Mouse (Mus musculus): ENCODE measurements around the gene Kcnn4. TPM values are rescaled to one million over a fixed set of nuclear protein-coding genes. Genes with fewer than 3 reads are reported as not detected.

The Kcnn4 gene
- 2.3 and 2.9 TPM in 2 replicates for polyA plus RNA-seq (2015; fragmentation: Nextera tagmentation; extraction: Ambion mirVana)

- H3K27ac ChIP-seq (replicated peaks): no peak within 1 kb of the TSS
- no peaks in the 10 kb centered on the region for H3K27me3 ChIP-seq
- 0 out of 2 replicates have a peak within 1 kb of the TSS, but pooled peaks have one; percentile 6 for H3K4me2 ChIP-seq
- ATAC-seq (ENCODE audit: low FRiP score, low read depth): no peak
- H3K36me3 ChIP-seq: no peaks in the 10 kb centered on the region
- H3K9me3 ChIP-seq: no peaks in the 10 kb centered on the region
- 49% methylated on average over 23 of the region's 23 CpGs for WGBS
- no peak within 1 kb of the TSS for H3K4me3 ChIP-seq
- H3K9ac ChIP-seq: no peak within 1 kb of the TSS
- peaks cover 6% of the 10 kb centered on the region for H3K4me1 ChIP-seq (replicated peaks)
These were observed at the start of gene Kcnn4 for GRCm38 (mm10) chr7:24369731-24370541. Gene Kcnn4 (plus strand): TSS chr7:24370263.

GRCm38 (mm10) chr7:24322593-24322992 is 47.5 kb upstream of the Kcnn4 start:
- Histone ChIP-seq H3K4me1 (replicated peaks) (peaks cover 14% of the 10 kb centered on the region), H3K27ac (replicated peaks) (no peak overlapping the region), H3K4me3 (no peak overlapping the region), H3K27me3 (0 out of 2 replicates have a peak, but pooled peaks cover 2% of the 10 kb centered on the region), H3K4me2 (no peak overlapping the region), H3K9ac (no peak overlapping the region), H3K9me3 (no peaks in the 10 kb centered on the region), H3K36me3 (no peaks in the 10 kb centered on the region)
- 84% methylated on average over 4 of the region's 4 CpGs for WGBS
- no peak for ATAC-seq (ENCODE audit: low FRiP score, low read depth)

- Histone ChIP-seq H3K9ac (no peak overlapping the region), H3K4me3 (no peak overlapping the region; the same call in 1 of the 2 replicates), H3K27ac (replicated peaks) (no peak overlapping the region), H3K27me3 (no peaks in the 10 kb centered on the region), H3K4me1 (replicated peaks) (peaks cover 14% of the 10 kb centered on the region), H3K4me2 (peak overlapping the region; percentile 65), H3K36me3 (no peaks in the 10 kb centered on the region), H3K9me3 (no peaks in the 10 kb centered on the region)
- no peak for ATAC-seq (ENCODE audit: low FRiP score, low read depth)
- WGBS: 67% methylated on average over 6 of the region's 6 CpGs
These were observed 44.9 kb upstream of the Kcnn4 start for GRCm38 (mm10) chr7:24325197-24325596.

- Histone ChIP-seq H3K4me2 (peak overlapping the region; percentile 65), H3K9ac (peak overlapping the region; percentile 40), H3K9me3 (no peaks in the 10 kb centered on the region), H3K27ac (replicated peaks) (peak overlapping the region; percentile 61), H3K4me3 (peak overlapping the region; percentile 32), H3K27me3 (no peaks in the 10 kb centered on the region), H3K4me1 (replicated peaks) (peaks cover 14% of the 10 kb centered on the region), H3K36me3 (no peaks in the 10 kb centered on the region)
- peak; percentile 73 for ATAC-seq (ENCODE audit: low FRiP score, low read depth)
- WGBS: 6% methylated on average over 13 of the region's 13 CpGs
These were observed 44.4 kb upstream of the Kcnn4 start for GRCm38 (mm10) chr7:24325675-24326128.

GRCm38 (mm10) chr7:24326273-24327135 is 43.6 kb upstream of the Kcnn4 start:
- 31% methylated on average over 20 of the region's 20 CpGs for WGBS
- no peaks in the 10 kb centered on the region for H3K9me3 ChIP-seq
- H3K27me3 ChIP-seq: no peaks in the 10 kb centered on the region
- H3K9ac ChIP-seq: no peak overlapping the region
- peak overlapping the region; percentile 61 for H3K27ac ChIP-seq (replicated peaks)
- peak overlapping the region; percentile 65 for H3K4me2 ChIP-seq
- no peaks in the 10 kb centered on the region for H3K36me3 ChIP-seq
- ATAC-seq (ENCODE audit: low FRiP score, low read depth): peak; percentile 52; the same call in 1 of the 2 replicates
- H3K4me1 ChIP-seq (replicated peaks): peaks cover 14% of the 10 kb centered on the region
- peak overlapping the region; percentile 32 for H3K4me3 ChIP-seq

- Histone ChIP-seq H3K27me3 (no peaks in the 10 kb centered on the region), H3K36me3 (no peaks in the 10 kb centered on the region), H3K9me3 (no peaks in the 10 kb centered on the region), H3K27ac (replicated peaks) (no peak overlapping the region), H3K4me2 (no peak overlapping the region), H3K4me3 (no peak overlapping the region), H3K9ac (no peak overlapping the region), H3K4me1 (replicated peaks) (peaks cover 14% of the 10 kb centered on the region)
- ATAC-seq (ENCODE audit: low FRiP score, low read depth): no peak
- WGBS: 89% methylated on average over 14 of the region's 14 CpGs
These were observed 42.6 kb upstream of the Kcnn4 start for GRCm38 (mm10) chr7:24327281-24327975.

- no peak for ATAC-seq (ENCODE audit: low FRiP score, low read depth)
- WGBS: 44% methylated on average over 49 of the region's 49 CpGs
- Histone ChIP-seq H3K9me3 (no peaks in the 10 kb centered on the region), H3K27me3 (peaks cover 13% of the 10 kb centered on the region), H3K4me1 (replicated peaks) (no peaks in the 10 kb centered on the region), H3K36me3 (no peaks in the 10 kb centered on the region), H3K9ac (no peak within 1 kb of the TSS), H3K27ac (replicated peaks) (no peak within 1 kb of the TSS), H3K4me2 (peak within 1 kb of the TSS; percentile 13), H3K4me3 (peak within 1 kb of the TSS; percentile 10; the same call in 1 of the 2 replicates)
These were observed 36.6 kb upstream of the Kcnn4 start, which contains the start of gene Tescl for GRCm38 (mm10) chr7:24333304-24333986. Gene Tescl (minus strand): TSS chr7:24333936.

GRCm38 (mm10) chr7:24335699-24336309 is 34.3 kb upstream of the Kcnn4 start:
- 15% methylated on average over 5 of the region's 5 CpGs for WGBS
- H3K4me2 ChIP-seq: no peak overlapping the region
- H3K36me3 ChIP-seq: no peaks in the 10 kb centered on the region
- no peak overlapping the region for H3K4me3 ChIP-seq
- H3K27me3 ChIP-seq: peaks cover 13% of the 10 kb centered on the region
- 0 out of 2 replicates have a peak, but pooled peaks have one; percentile 23 for ATAC-seq (ENCODE audit: low FRiP score, low read depth)
- no peaks in the 10 kb centered on the region for H3K4me1 ChIP-seq (replicated peaks)
- no peak overlapping the region for H3K27ac ChIP-seq (replicated peaks)
- no peaks in the 10 kb centered on the region for H3K9me3 ChIP-seq
- no peak overlapping the region for H3K9ac ChIP-seq

- 42% methylated on average over 2 of the region's 2 CpGs for WGBS
- no peaks in the 10 kb centered on the region for H3K9me3 ChIP-seq
- H3K27me3 ChIP-seq: peaks cover 10% of the 10 kb centered on the region
- no peak overlapping the region for H3K4me3 ChIP-seq
- ATAC-seq (ENCODE audit: low FRiP score, low read depth): no peak
- H3K36me3 ChIP-seq: no peaks in the 10 kb centered on the region
- no peak overlapping the region for H3K9ac ChIP-seq
- no peak overlapping the region for H3K27ac ChIP-seq (replicated peaks)
- H3K4me1 ChIP-seq (replicated peaks): no peaks in the 10 kb centered on the region
- no peak overlapping the region for H3K4me2 ChIP-seq
These were observed 31.8 kb upstream of the Kcnn4 start for GRCm38 (mm10) chr7:24338241-24338640.

GRCm38 (mm10) chr7:24343701-24344272 is 26.3 kb upstream of the Kcnn4 start:
- Histone ChIP-seq H3K4me3 (no peak overlapping the region), H3K27ac (replicated peaks) (no peak overlapping the region; the same call in 1 of the 2 replicates), H3K9ac (no peak overlapping the region), H3K4me2 (no peak overlapping the region), H3K27me3 (no peaks in the 10 kb centered on the region), H3K9me3 (no peaks in the 10 kb centered on the region), H3K36me3 (no peaks in the 10 kb centered on the region), H3K4me1 (replicated peaks) (no peaks in the 10 kb centered on the region)
- no peak for ATAC-seq (ENCODE audit: low FRiP score, low read depth)
- 48% methylated on average over 7 of the region's 7 CpGs for WGBS
